Mouse (Mus musculus): ENCODE measurements around the gene Cd83.

DNA sequence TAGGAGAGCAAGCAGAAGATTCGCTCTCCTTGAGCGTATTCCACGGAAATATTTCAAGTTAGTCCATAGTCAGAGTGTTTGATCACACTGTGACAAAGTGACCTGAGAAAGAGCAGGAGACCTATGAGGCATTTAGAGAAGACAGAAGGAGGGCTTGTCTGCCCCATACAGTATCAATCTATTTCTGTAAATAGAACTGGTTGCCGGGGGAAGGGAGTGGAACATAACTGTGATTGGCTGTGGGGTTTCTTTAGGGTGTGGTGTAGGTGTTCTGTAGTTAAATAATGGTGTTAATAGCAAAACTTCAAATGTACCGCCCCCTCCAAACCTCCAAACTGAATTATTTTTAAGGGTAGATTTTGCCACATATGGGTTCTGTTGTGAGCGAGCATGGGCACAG lies 33.6 kb upstream of the Cd83 start:
- TF ChIP-seq CTCF (IDR thresholded peaks at IDR 0.05; ENCODE audit: low read depth) (no peak), EP300 (IDR thresholded peaks at IDR 0.05; ENCODE audit: low read depth) (no peak)

Measured in heart, postnatal 0 days (tissue).